Mouse (Mus musculus): ENCODE results near the gene Carmil1.

- TF ChIP-seq GATA1 (IDR thresholded peaks at IDR 0.05; ENCODE audit: low read depth, low read length), result no peak
- no peak for TF ChIP-seq CHD1 (IDR thresholded peaks at IDR 0.05; ENCODE audit: low read depth, low read length)
- no peak for TF ChIP-seq POLR2A (IDR thresholded peaks at IDR 0.05; ENCODE audit: control insufficient read depth in 1 of 2, insufficient read depth in 1 of 2, low read depth in 1 of 2, low read length in 2 of 2, poor library complexity in 1 of 2)
- no peak for TF ChIP-seq KAT2A (conservative IDR thresholded peaks at IDR 0.05; ENCODE audit: low read depth, low read length)
- no peak for TF ChIP-seq EP300 (IDR thresholded peaks at IDR 0.05; ENCODE audit: low read depth in 1 of 2, low read length in 2 of 2)
- TF ChIP-seq MYB (IDR thresholded peaks at IDR 0.05; ENCODE audit: low read depth, low read length), result no peak
- no peak for TF ChIP-seq ZKSCAN1 (IDR thresholded peaks at IDR 0.05; ENCODE audit: low read depth, low read length)
- no peak for TF ChIP-seq MXI1 (IDR thresholded peaks at IDR 0.05; ENCODE audit: low read depth, low read length)
- TF ChIP-seq ZNF384 (IDR thresholded peaks at IDR 0.05; ENCODE audit: low read depth, low read length), result no peak
Measured at GRCm38 (mm10) chr13:24269100-24269465, 11.5 kb downstream of the Carmil1 start.

All from MEL (cell line).